Comparison of ENCODE assay signal across 10 mouse cellular contexts in the genomic region with DNA sequence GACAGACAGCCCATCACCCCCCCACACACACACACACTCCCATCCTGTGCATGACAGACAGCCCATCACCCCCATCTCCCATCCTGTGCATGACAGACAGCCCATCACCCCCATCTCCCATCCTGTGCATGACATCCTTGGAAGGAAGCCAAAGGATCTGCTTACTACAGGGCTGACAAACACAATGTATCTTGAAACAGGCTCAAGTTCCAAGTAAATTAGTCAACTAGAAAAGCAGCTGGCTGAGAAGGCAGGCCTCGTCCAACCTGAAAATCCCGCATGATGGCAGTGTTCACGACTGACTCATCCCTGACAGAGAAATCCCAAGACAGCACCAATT. TPM values are rescaled to one million over a fixed set of nuclear protein-coding genes. Genes with fewer than 3 reads are reported as not detected.
A peak's percentile ranks its signal among the peaks of the same experiment; 100 is the strongest.
DNase-seq lines count a peak whose midpoint lies in the region; ATAC-seq lines count a peak whose summit lies in the region.
"Had no signal": no experiment of that assay in that cellular context is flagged by ENCODE, and none has a peak within 500 bp of the region (broad histone marks: within the 10 kb centered on the region; RNA-seq: fewer than 3 reads in every experiment).

No protein-coding gene starts in this region.

- H3K27me3 ChIP-seq in neural tube, embryonic 12.5 days (replicated peaks), result no peaks in the 10 kb centered on the region
- H3K27me3 ChIP-seq: midbrain, embryonic 12.5 days had no signal

- peaks cover 28% of the 10 kb centered on the region for H3K36me3 ChIP-seq in neural tube, embryonic 12.5 days

- WGBS in neural tube, embryonic 12.5 days, result 76% methylated on average over 3 of the region's 3 CpGs

- no peak overlapping the region for H3K4me2 ChIP-seq in neural tube, embryonic 12.5 days (replicated peaks)
- H3K4me2 ChIP-seq: midbrain, embryonic 12.5 days had no signal

- H3K4me1 ChIP-seq in neural tube, embryonic 12.5 days, result peaks cover 23% of the 10 kb centered on the region; the same call in 1 of the 2 replicates

- no peak overlapping the region for H3K9ac ChIP-seq in neural tube, embryonic 12.5 days
- H3K9ac ChIP-seq: midbrain, embryonic 12.5 days had no signal

- 0 out of 2 replicates have a peak, but pooled peaks have one; percentile 37 for ATAC-seq in neural tube, embryonic 12.5 days (ENCODE audit: low FRiP score, low read depth)

- peak; percentile 55 to 64 for DNase-seq in cerebellum, postnatal 10 days
- DNase-seq in cerebellum, postnatal 25 days, result no peak
- DNase-seq in neural tube, embryonic 10.5 days (ENCODE audit: extremely low spot score, low spot score), result no peak
- peak; percentile 32 to 33 for DNase-seq in layer of hippocampus, postnatal 36 days
- no peak for DNase-seq in thymus, postnatal 0 days (ENCODE audit: low spot score)
- DNase-seq in thymus, postnatal 14 days, result no peak
- no peak for DNase-seq in gastrocnemius, postnatal 25 days

- H3K27ac ChIP-seq in neural tube, embryonic 12.5 days, result no peak overlapping the region
- H3K27ac ChIP-seq: midbrain, embryonic 12.5 days had no signal

- no peak overlapping the region for H3K4me3 ChIP-seq in neural tube, embryonic 12.5 days
- H3K4me3 ChIP-seq: midbrain, embryonic 12.5 days had no signal

- H3K9me3 ChIP-seq in neural tube, embryonic 12.5 days, result no peaks in the 10 kb centered on the region
- H3K9me3 ChIP-seq: midbrain, embryonic 12.5 days had no signal

RNA-seq across cellular contexts. Expression of a gene that starts 7.6 kb away (rescaled TPM):
- polyA plus RNA-seq in neural tube, embryonic 12.5 days (2016; fragmentation: Nextera tagmentation; extraction: Ambion mirVana), result 11.2 and 13.0 TPM in 2 replicates
- 10 to 100 TPM; 16.3 to 16.5 TPM for total RNA-seq in layer of hippocampus, postnatal 36 days (2021)
- 14.7 and 15.1 TPM in 2 replicates for polyA plus RNA-seq in thymus, postnatal 0 days (2015; fragmentation: Nextera tagmentation; extraction: Ambion mirVana)
- 1 to 10 TPM; 4.7 to 4.8 TPM for total RNA-seq in gastrocnemius, postnatal 25 days (2021)

RNA-seq across cellular contexts. Expression of a gene that starts 17.2 kb away (rescaled TPM):
- not detected in 2 replicates for polyA plus RNA-seq in neural tube, embryonic 12.5 days (2016; fragmentation: Nextera tagmentation; extraction: Ambion mirVana)
- total RNA-seq in layer of hippocampus, postnatal 36 days (2021), result not detected
- polyA plus RNA-seq in thymus, postnatal 0 days (2015; fragmentation: Nextera tagmentation; extraction: Ambion mirVana), result not detected in 2 replicates
- total RNA-seq in gastrocnemius, postnatal 25 days (2021), result not detected
- total RNA-seq: granulocyte monocyte progenitor cell, adult 5-6 weeks had no signal
- polyA plus RNA-seq: midbrain, embryonic 12.5 days had no signal

RNA-seq across cellular contexts. Expression of a gene that starts 42.3 kb away (rescaled TPM):
- 7.3 and 7.9 TPM in 2 replicates for polyA plus RNA-seq in neural tube, embryonic 12.5 days (2016; fragmentation: Nextera tagmentation; extraction: Ambion mirVana)
- 10 to 100 TPM; 15.5 to 18.3 TPM for total RNA-seq in layer of hippocampus, postnatal 36 days (2021)
- polyA plus RNA-seq in thymus, postnatal 0 days (2015; fragmentation: Nextera tagmentation; extraction: Ambion mirVana), result 6.1 and 6.4 TPM in 2 replicates
- total RNA-seq in gastrocnemius, postnatal 25 days (2021), result 1 to 10 TPM; 7.0 to 8.8 TPM

RNA-seq across cellular contexts. Expression of a gene that starts 49.8 kb away (rescaled TPM):
- 19.5 TPM in 2 replicates for polyA plus RNA-seq in neural tube, embryonic 12.5 days (2016; fragmentation: Nextera tagmentation; extraction: Ambion mirVana)
- total RNA-seq in layer of hippocampus, postnatal 36 days (2021), result 10 to 100 TPM; 11.9 to 12.5 TPM
- polyA plus RNA-seq in thymus, postnatal 0 days (2015; fragmentation: Nextera tagmentation; extraction: Ambion mirVana), result 20.5 and 21.3 TPM in 2 replicates
- 1 to 10 TPM; 4.6 to 5.2 TPM for total RNA-seq in gastrocnemius, postnatal 25 days (2021)

Comparison
In these comparisons a context has a peak if more than half of its experiments do, and no peak if none do; other contexts are left out.
1. DNase-seq: peak in cerebellum, postnatal 10 days (2 of 2) and layer of hippocampus, postnatal 36 days (2 of 2); none in cerebellum, postnatal 25 days (0 of 2), neural tube, embryonic 10.5 days (single experiment), thymus, postnatal 0 days (single experiment), thymus, postnatal 14 days (single experiment) and gastrocnemius, postnatal 25 days (single experiment).